In genomic region chr2:57123991-57124840, GRCm38 (mm10) we compare ENCODE assay signal across 8 mouse cellular contexts. TPM values are rescaled to one million over a fixed set of nuclear protein-coding genes. Genes with fewer than 3 reads are reported as not detected.
DNase-seq lines count a peak whose midpoint lies in the region; ATAC-seq and TF ChIP-seq lines count a peak whose summit lies in the region.

TSS of gene Nr4a2 (minus strand) at chr2:57124003.

- peak within 1 kb of the TSS; percentile 77 for H3K4me2 ChIP-seq in heart, embryonic 15.5 days
- peak within 1 kb of the TSS; percentile 99 for H3K4me2 ChIP-seq in liver, postnatal 0 days (ENCODE audit: low read depth, low read length)
- H3K4me2 ChIP-seq in neural tube, embryonic 13.5 days: peak within 1 kb of the TSS; percentile 85

- H3K4me1 ChIP-seq in bone marrow macrophage, adult 2 months (ENCODE audit: control insufficient read depth, insufficient read depth, low read length): peaks cover 3% of the 10 kb centered on the region
- peaks cover 27% of the 10 kb centered on the region for H3K4me1 ChIP-seq in erythroblast, embryonic 14.5 days (ENCODE audit: control insufficient read depth)
- peaks cover 10% of the 10 kb centered on the region; the same call in 1 of the 2 replicates for H3K4me1 ChIP-seq in heart, embryonic 15.5 days (replicated peaks)
- H3K4me1 ChIP-seq in liver, postnatal 0 days (ENCODE audit: insufficient read depth): peaks cover 4% of the 10 kb centered on the region; the same call in 1 of the 2 replicates
- H3K4me1 ChIP-seq in neural tube, embryonic 13.5 days (replicated peaks): peaks cover 15% of the 10 kb centered on the region; the same call in 1 of the 2 replicates

- no peak for TF ChIP-seq POLR2A in bone marrow macrophage, adult 2 months (IDR thresholded peaks at IDR 0.05; ENCODE audit: borderline replicate concordance, low read depth, low read length)

- 11% methylated on average over 41 of the region's 69 CpGs for WGBS in heart, embryonic 15.5 days
- WGBS in liver, postnatal 0 days (ENCODE audit: insufficient replicate concordance): 9% methylated on average over 55 of the region's 69 CpGs
- 8% methylated on average over 57 of the region's 69 CpGs for WGBS in neural tube, embryonic 13.5 days

- H3K4me3 ChIP-seq in bone marrow macrophage, adult 2 months (ENCODE audit: insufficient read depth, low read length): peak within 1 kb of the TSS; percentile 99
- H3K4me3 ChIP-seq in erythroblast, embryonic 14.5 days (replicated peaks): peak within 1 kb of the TSS; percentile 72
- peak within 1 kb of the TSS; percentile 94 for H3K4me3 ChIP-seq in heart, embryonic 15.5 days
- peak within 1 kb of the TSS; percentile 91 for H3K4me3 ChIP-seq in liver, postnatal 0 days (ENCODE audit: low read depth, low read length)
- peak within 1 kb of the TSS; percentile 80 for H3K4me3 ChIP-seq in neural tube, embryonic 13.5 days

- H3K27ac ChIP-seq in bone marrow macrophage, adult 2 months (ENCODE audit: insufficient read depth, low read depth, low read length): peak within 1 kb of the TSS; percentile 69
- H3K27ac ChIP-seq in heart, embryonic 15.5 days: peak within 1 kb of the TSS; percentile 93
- peak within 1 kb of the TSS; percentile 82 for H3K27ac ChIP-seq in liver, postnatal 0 days (ENCODE audit: low read depth)
- peak within 1 kb of the TSS; percentile 39 for H3K27ac ChIP-seq in neural tube, embryonic 13.5 days (replicated peaks)

- TF ChIP-seq EP300 in liver, postnatal 0 days (IDR thresholded peaks at IDR 0.05; ENCODE audit: low read depth): no peak

- peak; percentile 50 for ATAC-seq in CD4-positive, CD25-positive, alpha-beta regulatory T cell, adult 4 months
- peak; percentile 94 for ATAC-seq in heart, embryonic 15.5 days (replicated peaks; ENCODE audit: insufficient number of reproducible peaks, insufficient read depth, low FRiP score, low read depth)
- peak; percentile 94 for ATAC-seq in liver, postnatal 0 days
- peak; percentile 90 for ATAC-seq in neural tube, embryonic 13.5 days (ENCODE audit: low read depth)

- no peaks in the 10 kb centered on the region for H3K9me3 ChIP-seq in erythroblast, embryonic 14.5 days (ENCODE audit: control insufficient read depth, low read length)
- H3K9me3 ChIP-seq in heart, embryonic 15.5 days (replicated peaks): no peaks in the 10 kb centered on the region
- no peaks in the 10 kb centered on the region for H3K9me3 ChIP-seq in liver, postnatal 0 days (ENCODE audit: low read length)
- H3K9me3 ChIP-seq in neural tube, embryonic 13.5 days: no peaks in the 10 kb centered on the region

- H3K27me3 ChIP-seq in erythroblast, embryonic 14.5 days (ENCODE audit: control insufficient read depth): peaks cover 14% of the 10 kb centered on the region
- H3K27me3 ChIP-seq in heart, embryonic 15.5 days: no peaks in the 10 kb centered on the region
- H3K27me3 ChIP-seq in liver, postnatal 0 days (ENCODE audit: insufficient read depth, low read length): peaks cover 6% of the 10 kb centered on the region; the same call in 1 of the 2 replicates
- peaks cover 48% of the 10 kb centered on the region for H3K27me3 ChIP-seq in neural tube, embryonic 13.5 days

- H3K9ac ChIP-seq in heart, embryonic 15.5 days: peak within 1 kb of the TSS; percentile 96
- peak within 1 kb of the TSS; percentile 90 for H3K9ac ChIP-seq in liver, postnatal 0 days (replicated peaks)
- H3K9ac ChIP-seq in neural tube, embryonic 13.5 days: peak within 1 kb of the TSS; percentile 85

- peak; percentile 91 for DNase-seq in kidney, postnatal 14 days
- peak; percentile 84 for DNase-seq in liver, postnatal 0 days
- peak; percentile 16 for DNase-seq in thymus, postnatal 0 days (ENCODE audit: low spot score)

- no peaks in the 10 kb centered on the region for H3K36me3 ChIP-seq in erythroblast, embryonic 14.5 days (ENCODE audit: control insufficient read depth)
- H3K36me3 ChIP-seq in heart, embryonic 15.5 days: no peaks in the 10 kb centered on the region
- no peaks in the 10 kb centered on the region for H3K36me3 ChIP-seq in liver, postnatal 0 days (replicated peaks; ENCODE audit: insufficient read depth, low read length)
- no peaks in the 10 kb centered on the region for H3K36me3 ChIP-seq in neural tube, embryonic 13.5 days

- TF ChIP-seq CTCF in bone marrow macrophage, adult 2 months (IDR thresholded peaks at IDR 0.05; ENCODE audit: low read depth, low read length): no peak
- no peak for TF ChIP-seq CTCF in liver, postnatal 0 days (IDR thresholded peaks at IDR 0.05; ENCODE audit: low read depth)

RNA-seq across cellular contexts. Expression of gene Nr4a2, which starts in this region (rescaled TPM):
- 1 to 10 TPM; 2.5 to 3.5 TPM for polyA plus RNA-seq in CD4-positive, CD25-positive, alpha-beta regulatory T cell, adult 4 months (2017; shearing (Covaris generic))
- 0.75 and 1.0 TPM in 2 replicates for polyA plus RNA-seq in bone marrow macrophage, adult 2 months (2012; ENCODE audit: insufficient read depth, insufficient read length, missing spikeins)
- 0.03 and 0.05 TPM in 2 replicates for polyA plus RNA-seq in erythroblast, embryonic 14.5 days (2012)
- polyA plus RNA-seq in heart, embryonic 15.5 days (2015; fragmentation: Nextera tagmentation; extraction: Ambion mirVana): 2.1 and 3.1 TPM in 2 replicates
- 0.18 and 0.27 TPM in 2 replicates for polyA plus RNA-seq in liver, postnatal 0 days (2015; fragmentation: Nextera tagmentation; extraction: Ambion mirVana)
- polyA plus RNA-seq in neural tube, embryonic 13.5 days (2015; fragmentation: Nextera tagmentation; extraction: Ambion mirVana): 21.8 and 25.1 TPM in 2 replicates
- polyA plus RNA-seq in thymus, postnatal 0 days (2015; fragmentation: Nextera tagmentation; extraction: Ambion mirVana): 0.71 and 0.85 TPM in 2 replicates

Comparison
In these comparisons a context has a peak if more than half of its experiments do, and no peak if none do; other contexts are left out.
1. Peak in every context shown above with its lines: DNase-seq, ATAC-seq, H3K4me3 ChIP-seq and H3K27ac ChIP-seq.
2. Peak in DNase-seq, ATAC-seq, H3K4me3 ChIP-seq, H3K27ac ChIP-seq, H3K9ac ChIP-seq and H3K4me2 ChIP-seq in liver, postnatal 0 days; RNA of the gene not detected or under 1 TPM.
3. Peak in DNase-seq in thymus, postnatal 0 days; RNA of the gene not detected or under 1 TPM.
4. H3K27ac ChIP-seq: peak in every context shown above with its lines; median percentile 93 in heart, embryonic 15.5 days; 82 in liver, postnatal 0 days; 69 in bone marrow macrophage, adult 2 months; 39 in neural tube, embryonic 13.5 days.
5. DNase-seq: peak in every context shown above with its lines; median percentile 91 in kidney, postnatal 14 days; 84 in liver, postnatal 0 days; 16 in thymus, postnatal 0 days.